10 mouse cellular contexts compared by ENCODE assay signal in genomic region chr10:80880131-80880641, GRCm38 (mm10). TPM values are rescaled to one million over a fixed set of nuclear protein-coding genes. Genes with fewer than 3 reads are reported as not detected.
DNase-seq lines count a peak whose midpoint lies in the region; ATAC-seq and TF ChIP-seq lines count a peak whose summit lies in the region.
"Had no signal": no experiment of that assay in that cellular context is flagged by ENCODE, and none has a peak within 500 bp of the region (broad histone marks: within the 10 kb centered on the region; RNA-seq: fewer than 3 reads in every experiment).

No protein-coding gene starts in this region.

- H3K4me1 ChIP-seq in heart, embryonic 12.5 days (replicated peaks) = peaks cover 15% of the 10 kb centered on the region
- no peaks in the 10 kb centered on the region for H3K4me1 ChIP-seq in lung, postnatal 0 days (ENCODE audit: insufficient read depth, low read depth, low read length)
- H3K4me1 ChIP-seq: limb, embryonic 13.5 days had no signal

- no peak overlapping the region for H3K9ac ChIP-seq in heart, embryonic 12.5 days
- H3K9ac ChIP-seq in lung, postnatal 0 days (replicated peaks; ENCODE audit: low read depth) = no peak overlapping the region
- H3K9ac ChIP-seq: limb, embryonic 13.5 days had no signal

- WGBS in heart, embryonic 12.5 days = 12% methylated on average over 5 of the region's 5 CpGs
- WGBS in lung, postnatal 0 days = 9% methylated on average over 5 of the region's 5 CpGs

- no peaks in the 10 kb centered on the region for H3K9me3 ChIP-seq in heart, embryonic 12.5 days (replicated peaks)
- no peaks in the 10 kb centered on the region for H3K9me3 ChIP-seq in lung, postnatal 0 days (ENCODE audit: low read length)
- H3K9me3 ChIP-seq: limb, embryonic 13.5 days had no signal

- peak; percentile 86 for TF ChIP-seq CTCF in lung, postnatal 0 days (IDR thresholded peaks at IDR 0.05)

- TF ChIP-seq EP300 in lung, postnatal 0 days (IDR thresholded peaks at IDR 0.05) = no peak

- ATAC-seq in cerebellum, adult (ENCODE audit: insufficient number of reproducible peaks, low FRiP score, low TSS enrichment) = no peak
- peak; percentile 58; the same call in 1 of the 2 replicates for ATAC-seq in heart, embryonic 12.5 days (ENCODE audit: insufficient number of reproducible peaks, low FRiP score)
- ATAC-seq in lung, postnatal 0 days = peak; percentile 50
- ATAC-seq: Patski had no signal

- no peak overlapping the region for H3K27ac ChIP-seq in heart, embryonic 12.5 days (ENCODE audit: poor library complexity, severe bottlenecking)
- no peak overlapping the region for H3K27ac ChIP-seq in lung, postnatal 0 days (ENCODE audit: low read length)
- H3K27ac ChIP-seq: limb, embryonic 13.5 days had no signal

- no peak overlapping the region for H3K4me3 ChIP-seq in heart, embryonic 12.5 days
- no peak overlapping the region for H3K4me3 ChIP-seq in lung, postnatal 0 days (ENCODE audit: low read depth, low read length)
- H3K4me3 ChIP-seq: limb, embryonic 13.5 days had no signal

- H3K27me3 ChIP-seq in heart, embryonic 12.5 days (replicated peaks) = peaks cover 7% of the 10 kb centered on the region; the same call in 1 of the 2 replicates
- no peaks in the 10 kb centered on the region for H3K27me3 ChIP-seq in lung, postnatal 0 days (replicated peaks; ENCODE audit: insufficient read depth, low read length)
- H3K27me3 ChIP-seq: limb, embryonic 13.5 days had no signal

- peak; percentile 59 for DNase-seq in cerebellum, adult 11-12 months
- peak; percentile 43 to 60 for DNase-seq in CD8-positive naive resting alpha-beta T cell, adult 2 months (ENCODE audit: low read depth in 2 of 2, low spot score in 2 of 2)
- peak; percentile 84 for DNase-seq in c-Kit-positive CD71-positive TER-119-positive erythroid progenitor cells, embryonic 14.5 days (ENCODE audit: low spot score)
- peak; percentile 65 to 87 for DNase-seq in kidney, postnatal 36 days
- peak; percentile 71 for DNase-seq in lung, postnatal 0 days (ENCODE audit: low spot score)
- DNase-seq in skeletal muscle tissue, adult 2 months (ENCODE audit: low read depth, low spot score) = peak; percentile 63

- H3K36me3 ChIP-seq in heart, embryonic 12.5 days = no peaks in the 10 kb centered on the region
- H3K36me3 ChIP-seq in lung, postnatal 0 days (ENCODE audit: insufficient read depth, low read length) = no peaks in the 10 kb centered on the region
- H3K36me3 ChIP-seq: limb, embryonic 13.5 days had no signal

- no peak overlapping the region for H3K4me2 ChIP-seq in heart, embryonic 12.5 days
- H3K4me2 ChIP-seq in lung, postnatal 0 days (replicated peaks; ENCODE audit: low read depth, low read length) = no peak overlapping the region
- H3K4me2 ChIP-seq: limb, embryonic 13.5 days had no signal

RNA-seq across cellular contexts. Expression of gene Tmprss9, which starts 8.5 kb away (rescaled TPM):
- polyA plus RNA-seq in heart, embryonic 12.5 days (2016; fragmentation: Nextera tagmentation; extraction: Ambion mirVana) = not detected in 2 replicates
- 0.04 TPM in 1 of 2 replicates, not detected in the other for polyA plus RNA-seq in lung, postnatal 0 days (2015; fragmentation: Nextera tagmentation; extraction: Ambion mirVana)

RNA-seq across cellular contexts. Expression of gene Timm13, which starts 20.6 kb away (rescaled TPM):
- 285 and 293 TPM in 2 replicates for polyA plus RNA-seq in heart, embryonic 12.5 days (2016; fragmentation: Nextera tagmentation; extraction: Ambion mirVana)
- 211 and 233 TPM in 2 replicates for polyA plus RNA-seq in lung, postnatal 0 days (2015; fragmentation: Nextera tagmentation; extraction: Ambion mirVana)

RNA-seq across cellular contexts. Expression of gene Sppl2b, which starts 25.1 kb away (rescaled TPM):
- polyA plus RNA-seq in heart, embryonic 12.5 days (2016; fragmentation: Nextera tagmentation; extraction: Ambion mirVana) = 34.8 and 35.2 TPM in 2 replicates
- 26.5 and 26.8 TPM in 2 replicates for polyA plus RNA-seq in lung, postnatal 0 days (2015; fragmentation: Nextera tagmentation; extraction: Ambion mirVana)

RNA-seq across cellular contexts. Expression of gene Lsm7, which starts 25.2 kb away (rescaled TPM):
- polyA plus RNA-seq in heart, embryonic 12.5 days (2016; fragmentation: Nextera tagmentation; extraction: Ambion mirVana) = 177 and 182 TPM in 2 replicates
- polyA plus RNA-seq in lung, postnatal 0 days (2015; fragmentation: Nextera tagmentation; extraction: Ambion mirVana) = 129 and 138 TPM in 2 replicates

RNA-seq across cellular contexts. Expression of gene Lingo3, which starts 36.3 kb away (rescaled TPM):
- 0.46 and 0.54 TPM in 2 replicates for polyA plus RNA-seq in heart, embryonic 12.5 days (2016; fragmentation: Nextera tagmentation; extraction: Ambion mirVana)
- not detected in 2 replicates for polyA plus RNA-seq in lung, postnatal 0 days (2015; fragmentation: Nextera tagmentation; extraction: Ambion mirVana)
